Comparison of ENCODE assay signal across 8 mouse cellular contexts in the genomic region with DNA sequence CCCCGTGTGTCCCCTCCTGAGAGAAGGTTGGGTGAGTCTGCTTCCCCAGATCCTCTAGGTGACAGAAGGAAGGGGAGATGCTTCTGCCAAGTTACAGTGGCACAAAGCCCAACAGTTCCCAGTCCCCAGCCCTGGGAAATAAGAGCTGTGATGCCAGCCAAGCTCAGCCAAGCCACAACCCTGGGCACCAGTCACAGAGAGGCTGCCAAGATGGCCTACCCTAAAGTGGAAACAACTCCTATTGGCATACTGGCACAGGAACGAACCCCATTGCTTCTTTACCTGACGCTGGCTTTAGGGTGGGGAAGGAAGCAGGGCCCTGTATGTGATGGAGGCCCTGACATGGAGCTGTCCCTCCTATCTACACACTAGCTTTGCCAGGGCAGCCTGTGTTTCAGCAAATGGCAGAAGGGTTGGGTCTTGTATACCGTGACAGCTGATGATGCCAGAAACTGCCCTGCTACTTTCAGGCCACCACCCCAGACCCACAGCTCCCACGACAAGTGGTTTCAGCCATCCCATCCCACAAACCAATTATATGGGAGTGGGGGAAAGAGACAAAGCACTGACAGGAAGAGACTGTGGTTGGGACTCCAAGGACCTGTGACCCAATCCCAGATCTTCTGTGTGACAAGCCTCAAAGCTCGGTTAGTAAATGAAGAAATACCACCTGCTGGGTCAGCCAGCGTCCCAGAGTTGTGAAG. TPM values are rescaled to one million over a fixed set of nuclear protein-coding genes. Genes with fewer than 3 reads are reported as not detected.
A peak's percentile ranks its signal among the peaks of the same experiment; 100 is the strongest.
DNase-seq lines count a peak whose midpoint lies in the region; ATAC-seq and TF ChIP-seq lines count a peak whose summit lies in the region.

No protein-coding gene starts in this region.

- H3K9ac ChIP-seq in embryonic facial prominence, embryonic 12.5 days = peak overlapping the region; percentile 45

- peak; percentile 52 to 70 for DNase-seq in layer of hippocampus, adult 2 months (ENCODE audit: low spot score in 2 of 2)
- DNase-seq in layer of hippocampus, adult 8-10 months (ENCODE audit: low spot score in 2 of 2) = no peak
- DNase-seq in adrenal gland, postnatal 25 days = peak; percentile 54
- peak; percentile 60 to 75 for DNase-seq in heart, postnatal 14 days
- no peak for DNase-seq in c-Kit-positive CD71-positive TER-119-positive erythroid progenitor cells, embryonic 14.5 days (ENCODE audit: low spot score)
- no peak for DNase-seq in urinary bladder, adult 18-20 months (ENCODE audit: low spot score in 2 of 2)

- H3K27ac ChIP-seq in layer of hippocampus, adult 2 months = peak overlapping the region; percentile 97
- peak overlapping the region; percentile 82 for H3K27ac ChIP-seq in embryonic facial prominence, embryonic 12.5 days
- peak overlapping the region; percentile 96 for H3K27ac ChIP-seq in macrophage

- TF ChIP-seq CTCF in layer of hippocampus, adult 2 months (conservative IDR thresholded peaks at IDR 0.05) = no peak

- H3K79me2 ChIP-seq in macrophage (ENCODE audit: inconsistent target) = peaks cover 82% of the 10 kb centered on the region

- H3K36me3 ChIP-seq in embryonic facial prominence, embryonic 12.5 days = no peaks in the 10 kb centered on the region
- H3K36me3 ChIP-seq in macrophage (ENCODE audit: inconsistent target) = no peaks in the 10 kb centered on the region

- intact Hi-C loops in heart, postnatal 14 days (cut with DNase I) = no loop called here

- WGBS in embryonic facial prominence, embryonic 12.5 days = 76% methylated on average over 7 of the region's 7 CpGs
- WGBS in macrophage (ENCODE audit: missing documents) = 5% methylated on average over 7 of the region's 7 CpGs

- no peaks in the 10 kb centered on the region for H3K9me3 ChIP-seq in embryonic facial prominence, embryonic 12.5 days

- H3K4me2 ChIP-seq in embryonic facial prominence, embryonic 12.5 days (replicated peaks) = peak overlapping the region; percentile 45

- H3K4me3 ChIP-seq in layer of hippocampus, adult 2 months = peak overlapping the region; percentile 71
- 0 out of 2 replicates have a peak overlapping the region, but pooled peaks have one; percentile 12 for H3K4me3 ChIP-seq in embryonic facial prominence, embryonic 12.5 days
- H3K4me3 ChIP-seq in macrophage (ENCODE audit: inconsistent target) = peak overlapping the region; percentile 90

- peaks cover 60% of the 10 kb centered on the region for H3K4me1 ChIP-seq in embryonic facial prominence, embryonic 12.5 days

- no peak for ATAC-seq in embryonic facial prominence, embryonic 12.5 days (ENCODE audit: insufficient number of reproducible peaks, insufficient read depth, low FRiP score, low TSS enrichment)

- no peaks in the 10 kb centered on the region for H3K27me3 ChIP-seq in embryonic facial prominence, embryonic 12.5 days

RNA-seq across cellular contexts. Expression of gene Grk2, which starts 2.9 kb away (rescaled TPM):
- total RNA-seq in layer of hippocampus, adult 2 months (2021) = 100 to 1,000 TPM; 181 to 201 TPM
- 100 to 1,000 TPM; 174 to 191 (median 186) TPM for total RNA-seq in layer of hippocampus, adult 8-10 months (2022)
- total RNA-seq in adrenal gland, postnatal 25 days (2021) = 45.8 and 59.4 TPM in 2 replicates
- 15.0 and 19.0 TPM in 2 replicates for polyA plus RNA-seq in embryonic facial prominence, embryonic 12.5 days (2016; fragmentation: Nextera tagmentation; extraction: Ambion mirVana)
- 10 to 100 TPM; 54.1 to 59.4 TPM for total RNA-seq in heart, postnatal 14 days (2021)
- 100 to 1,000 TPM in 22 of 26 experiments, 10 to 100 TPM in 4; 41.9 to 659 (median 281) TPM for total RNA-seq in macrophage (2018; cell fraction: chromatin; rRNA removed)
- total RNA-seq in macrophage (2018; cell fraction: cytosol; rRNA removed) = 100 to 1,000 TPM; 101 to 237 (median 164) TPM
- 100 to 1,000 TPM in 22 of 26 experiments, 10 to 100 TPM in 4; 56.2 to 342 (median 204) TPM for total RNA-seq in macrophage (2018; cell fraction: nucleus; rRNA removed)
- 131 to 143 TPM (median 139 TPM) in 3 replicates for polyA plus RNA-seq in macrophage (2018)

RNA-seq across cellular contexts. Expression of gene Ankrd13d, which starts 20.2 kb away (rescaled TPM):
- 10 to 100 TPM; 63.4 to 70.7 TPM for total RNA-seq in layer of hippocampus, adult 2 months (2021)
- 10 to 100 TPM; 60.3 to 77.2 (median 67.3) TPM for total RNA-seq in layer of hippocampus, adult 8-10 months (2022)
- total RNA-seq in adrenal gland, postnatal 25 days (2021) = 4.3 and 4.9 TPM in 2 replicates
- polyA plus RNA-seq in embryonic facial prominence, embryonic 12.5 days (2016; fragmentation: Nextera tagmentation; extraction: Ambion mirVana) = 11.0 and 13.4 TPM in 2 replicates
- total RNA-seq in heart, postnatal 14 days (2021) = 1 to 10 TPM; 1.0 to 1.4 TPM
- total RNA-seq in macrophage (2018; cell fraction: chromatin; rRNA removed) = 10 to 100 TPM in 24 of 26 experiments, 1 to 10 TPM in 2; 4.3 to 65.5 (median 36.8) TPM
- total RNA-seq in macrophage (2018; cell fraction: cytosol; rRNA removed) = 10 to 100 TPM in 2 of 26 experiments, 1 to 10 TPM in 24; 3.6 to 10.8 (median 7.2) TPM
- 10 to 100 TPM in 20 of 26 experiments, 1 to 10 TPM in 6; 5.6 to 36.3 (median 20.3) TPM for total RNA-seq in macrophage (2018; cell fraction: nucleus; rRNA removed)
- 3.2 to 8.1 TPM (median 5.6 TPM) in 3 replicates for polyA plus RNA-seq in macrophage (2018)

RNA-seq across cellular contexts. Expression of gene Ssh3, which starts 34.1 kb away (rescaled TPM):
- total RNA-seq in layer of hippocampus, adult 2 months (2021) = 10 to 100 TPM; 57.5 to 58.7 TPM
- 10 to 100 TPM; 64.8 to 79.5 (median 68.0) TPM for total RNA-seq in layer of hippocampus, adult 8-10 months (2022)
- 35.6 and 52.3 TPM in 2 replicates for total RNA-seq in adrenal gland, postnatal 25 days (2021)
- polyA plus RNA-seq in embryonic facial prominence, embryonic 12.5 days (2016; fragmentation: Nextera tagmentation; extraction: Ambion mirVana) = 11.1 and 11.5 TPM in 2 replicates
- total RNA-seq in heart, postnatal 14 days (2021) = 1 to 10 TPM; 7.2 to 9.9 TPM
- total RNA-seq in macrophage (2018; cell fraction: chromatin; rRNA removed) = 100 to 1,000 TPM; 162 to 687 (median 390) TPM
- 10 to 100 TPM; 40.4 to 92.6 (median 62.0) TPM for total RNA-seq in macrophage (2018; cell fraction: cytosol; rRNA removed)
- total RNA-seq in macrophage (2018; cell fraction: nucleus; rRNA removed) = 100 to 1,000 TPM; 117 to 367 (median 243) TPM
- polyA plus RNA-seq in macrophage (2018) = 32.6 to 83.1 TPM (median 36.6 TPM) in 3 replicates

Comparison
In these comparisons a context has a peak if more than half of its experiments do, and no peak if none do; other contexts are left out.
1. DNase-seq: peak in layer of hippocampus, adult 2 months (2 of 2), adrenal gland, postnatal 25 days (single experiment) and heart, postnatal 14 days (2 of 2); none in layer of hippocampus, adult 8-10 months (0 of 2), c-Kit-positive CD71-positive TER-119-positive erythroid progenitor cells, embryonic 14.5 days (single experiment) and urinary bladder, adult 18-20 months (0 of 2).
2. H3K4me3 ChIP-seq: peak in every context shown above with its lines; median percentile 90 in macrophage; 71 in layer of hippocampus, adult 2 months; 12 in embryonic facial prominence, embryonic 12.5 days.
3. RNA of gene Ankrd13d, which starts 20.2 kb away (total RNA-seq): 63.4 to 70.7 TPM in layer of hippocampus, adult 2 months and 60.3 to 77.2 TPM in layer of hippocampus, adult 8-10 months; 4.3 to 4.9 TPM in adrenal gland, postnatal 25 days and 1.0 to 1.4 TPM in heart, postnatal 14 days; every median in the first group is over 10 times any median in the second.
4. Peak in every context shown above with its lines, with median percentiles within 50 percentile points of each other: H3K27ac ChIP-seq.